Mouse (Mus musculus): ENCODE measurements around the gene Camk2b.
A peak's percentile ranks its signal among the peaks of the same experiment; 100 is the strongest.

- TF ChIP-seq CTCF (IDR thresholded peaks at IDR 0.05; ENCODE audit: borderline replicate concordance, insufficient read depth, low read depth, low read length) (peak; percentile 55; the same call in 1 of the 2 replicates), POLR2A (IDR thresholded peaks at IDR 0.05; ENCODE audit: borderline replicate concordance, insufficient read depth, low read length) (no peak)
Measured at GRCm38 (mm10) chr11:5979088-5979487, 87.1 kb downstream of the Camk2b start.
